Mouse (Mus musculus) cortical plate, adult 2 months (tissue): ENCODE measurements at regions not wholly inside any gene's neighbourhood (a gene's known extent, or its start where the extent isn't known, plus 50 kb on each side); places are given as distances from the start of the nearest gene placed in this dataset.

Source experiments
- CTCF ChIP-seq: fragments of 200-500 bp; IDR thresholded peaks from 2 replicates; pipeline ENCODE4 v1.5.1; 2011; ENCODE audit warnings: mild to moderate bottlenecking, control low read depth, low read length; ENCODE audit not compliant: insufficient read depth; ENCODE audit errors: extremely low read depth
- POLR2A ChIP-seq: fragments of 200-500 bp; IDR thresholded peaks from 2 replicates; pipeline ENCODE4 v1.6.1; 2011; ENCODE audit warnings: mild to moderate bottlenecking, low read length, control low read depth; ENCODE audit not compliant: insufficient read depth; ENCODE audit errors: extremely low read depth

DNA sequence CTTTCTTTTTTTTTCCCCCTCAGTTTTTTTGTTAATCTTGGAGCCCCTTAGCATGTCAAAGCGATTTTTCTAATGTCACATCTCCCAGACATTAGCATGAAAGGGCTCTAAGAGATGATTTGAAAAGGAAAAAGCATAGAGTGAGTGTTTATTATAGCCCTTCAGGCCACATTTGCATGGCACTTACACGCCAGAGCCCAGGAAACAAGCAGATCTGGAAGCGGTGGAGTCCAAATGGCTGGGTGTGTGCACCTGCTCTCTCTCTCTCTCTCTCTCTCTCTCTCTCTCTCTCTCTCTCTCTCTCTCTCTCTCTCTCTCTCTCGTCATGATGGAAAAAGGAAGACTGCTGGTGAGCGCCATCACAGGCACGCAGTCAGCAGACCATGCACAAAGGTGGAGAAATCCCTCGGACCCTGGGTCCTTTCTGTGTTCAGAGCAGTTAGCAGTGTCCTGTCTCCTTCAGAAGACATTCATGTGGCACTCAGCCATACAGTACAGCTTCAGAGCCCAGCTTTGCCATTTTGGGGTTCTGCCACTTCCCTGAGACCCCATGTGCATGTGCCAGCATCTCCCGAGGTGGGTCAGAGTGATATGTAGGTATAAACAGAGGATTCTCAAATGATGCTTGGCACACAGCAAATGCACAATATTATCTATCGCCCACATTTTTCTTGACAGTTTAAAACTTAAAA, 73.2 kb upstream of the Nkd1 start:
- TF ChIP-seq POLR2A (no peak), CTCF (no peak)
